Mouse (Mus musculus) limb, embryonic 12.5 days (tissue): ENCODE results near the gene Bpifa1. TPM values are rescaled to one million over a fixed set of nuclear protein-coding genes. Genes with fewer than 3 reads are reported as not detected.

Source experiments
- ATAC-seq: fragments of 200-750 bp; cut with Nextera tagmentation; 2 replicates; pipeline ENCODE4 v1.8.0; 2017; ENCODE audit warnings: low read depth, moderate TSS enrichment; ENCODE audit not compliant: insufficient number of reproducible peaks, insufficient read depth, low FRiP score, low TSS enrichment
- H3K27ac ChIP-seq: fragments of 300-500 bp; sonication (generic); 2 replicates; pipeline ENCODE4 v1.5.1; 2016; ENCODE audit warnings: mild to moderate bottlenecking, moderate library complexity
- H3K27me3 ChIP-seq: fragments of 300-500 bp; sonication (generic); 2 replicates; pipeline ENCODE4 v1.6.1; 2016; ENCODE audit warnings: mild to moderate bottlenecking, moderate library complexity
- H3K36me3 ChIP-seq: fragments of 300-500 bp; sonication (generic); 2 replicates; pipeline ENCODE4 v1.6.1; 2016; ENCODE audit warnings: mild to moderate bottlenecking, moderate library complexity
- H3K4me1 ChIP-seq: fragments of 300-500 bp; sonication (generic); replicated peaks from 2 replicates; pipeline ENCODE4 v1.6.1; 2016
- H3K4me2 ChIP-seq: fragments of 300-500 bp; sonication (generic); 2 replicates; pipeline ENCODE4 v1.6.1; 2016; ENCODE audit warnings: mild to moderate bottlenecking, moderate library complexity
- H3K4me3 ChIP-seq: fragments of 300-500 bp; sonication (generic); replicated peaks from 2 replicates; pipeline ENCODE4 v1.5.1; 2016; ENCODE audit warnings: mild to moderate bottlenecking
- H3K9ac ChIP-seq: fragments of 300-500 bp; sonication (generic); replicated peaks from 2 replicates; pipeline ENCODE4 v1.6.1; 2016; ENCODE audit warnings: mild to moderate bottlenecking, moderate library complexity
- H3K9me3 ChIP-seq: fragments of 300-500 bp; sonication (generic); 2 replicates; pipeline ENCODE4 v1.6.1; 2016; ENCODE audit warnings: mild to moderate bottlenecking, moderate library complexity
- WGBS: fragments of 180-500 bp; shearing (Covaris S2); methylation state at CpG from one replicate; pipeline ENCODE4 v1.1.7; 2016; 5-methylcytosine and 5-hydroxymethylcytosine counted together
- polyA plus RNA-seq: library from polyadenylated mRNA; unstranded; fragments of >200 nt; fragmentation: Nextera tagmentation; extraction: Ambion mirVana; gene quantifications from 2 replicates; pipeline ENCODE4 v1.2.1, GENCODE M21; 2016

Bpifa1 gene
- not detected in 2 replicates for polyA plus RNA-seq

DNA sequence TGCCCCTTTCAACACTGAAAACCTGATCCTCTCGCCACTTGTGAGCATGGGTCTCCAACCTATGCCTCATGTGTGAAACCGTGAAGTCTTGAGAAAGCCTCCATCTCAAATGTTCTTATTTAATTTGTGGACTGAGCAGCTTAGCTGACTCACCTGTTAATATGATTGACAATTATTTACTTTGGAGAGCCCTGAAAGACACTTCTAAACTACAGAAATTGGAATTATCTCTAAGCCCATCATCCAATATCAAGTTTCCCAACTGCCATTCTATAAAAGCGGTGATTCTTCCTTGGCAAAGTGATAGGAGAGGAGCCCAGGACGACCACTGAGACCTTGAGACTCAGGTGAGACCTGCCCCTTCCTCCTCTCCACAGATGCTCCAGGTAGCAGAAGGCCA is at the start of gene Bpifa1:
Gene Bpifa1 (plus strand): TSS at position 301 of the 400 bp plus-strand sequence.
- Histone ChIP-seq H3K27me3 (no peaks in the 10 kb centered on the region), H3K9ac (no peak within 1 kb of the TSS), H3K4me2 (no peak within 1 kb of the TSS), H3K4me3 (no peak within 1 kb of the TSS), H3K27ac (no peak within 1 kb of the TSS), H3K36me3 (no peaks in the 10 kb centered on the region), H3K4me1 (no peaks in the 10 kb centered on the region), H3K9me3 (no peaks in the 10 kb centered on the region)
- 78% methylated on average over 4 of the region's 4 CpGs for WGBS
- no peak for ATAC-seq

DNA sequence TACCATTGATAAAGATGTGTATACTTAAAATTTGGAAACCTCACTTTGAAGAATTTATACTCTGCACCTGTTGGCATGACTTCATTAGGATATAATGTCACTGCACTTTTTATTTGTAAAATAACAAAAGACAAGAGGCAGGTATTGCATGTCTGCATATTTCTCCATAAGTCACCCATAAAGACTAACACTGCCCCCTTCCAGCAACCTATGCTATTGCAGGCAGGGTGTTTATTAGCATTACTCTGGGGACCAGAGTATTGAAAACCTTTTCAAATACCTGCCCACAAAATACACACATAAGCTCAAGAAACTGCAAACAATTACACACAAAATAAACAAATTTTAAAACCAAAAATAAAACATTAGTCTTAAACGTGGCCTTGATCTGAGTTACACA is 44.9 kb upstream of the Bpifa1 start:
- Histone ChIP-seq H3K4me2 (no peak overlapping the region), H3K4me3 (no peak overlapping the region), H3K4me1 (no peaks in the 10 kb centered on the region), H3K9ac (no peak overlapping the region), H3K27ac (no peak overlapping the region), H3K36me3 (no peaks in the 10 kb centered on the region), H3K27me3 (no peaks in the 10 kb centered on the region), H3K9me3 (no peaks in the 10 kb centered on the region)
- WGBS = 47% methylated on average over 1 of the region's 1 CpGs
- ATAC-seq = no peak

DNA sequence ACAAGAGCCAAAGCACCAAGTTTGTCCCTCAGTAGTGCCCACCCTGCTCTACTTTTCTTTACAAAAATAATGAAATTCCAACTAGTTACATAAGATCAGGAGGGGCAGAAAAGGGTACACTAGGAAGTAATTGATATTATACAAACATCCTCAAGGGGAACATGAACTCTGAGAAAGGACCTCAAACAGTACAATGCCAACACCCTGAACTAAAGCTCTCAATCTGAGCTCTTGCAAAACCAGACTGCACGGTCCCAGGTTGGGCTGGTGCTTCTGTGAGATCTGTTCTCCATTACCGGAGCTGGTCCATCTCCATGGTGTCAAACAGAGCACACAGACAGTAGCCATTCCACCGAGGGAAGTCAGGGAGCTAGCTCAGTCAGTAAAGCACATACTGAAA is 25.3 kb upstream of the Bpifa1 start:
- Histone ChIP-seq H3K27me3 (no peaks in the 10 kb centered on the region), H3K4me3 (no peak overlapping the region), H3K36me3 (no peaks in the 10 kb centered on the region), H3K4me2 (no peak overlapping the region), H3K27ac (no peak overlapping the region), H3K9ac (no peak overlapping the region), H3K9me3 (no peaks in the 10 kb centered on the region), H3K4me1 (no peaks in the 10 kb centered on the region)
- no peak for ATAC-seq
- 85% methylated on average over 3 of the region's 3 CpGs for WGBS

DNA sequence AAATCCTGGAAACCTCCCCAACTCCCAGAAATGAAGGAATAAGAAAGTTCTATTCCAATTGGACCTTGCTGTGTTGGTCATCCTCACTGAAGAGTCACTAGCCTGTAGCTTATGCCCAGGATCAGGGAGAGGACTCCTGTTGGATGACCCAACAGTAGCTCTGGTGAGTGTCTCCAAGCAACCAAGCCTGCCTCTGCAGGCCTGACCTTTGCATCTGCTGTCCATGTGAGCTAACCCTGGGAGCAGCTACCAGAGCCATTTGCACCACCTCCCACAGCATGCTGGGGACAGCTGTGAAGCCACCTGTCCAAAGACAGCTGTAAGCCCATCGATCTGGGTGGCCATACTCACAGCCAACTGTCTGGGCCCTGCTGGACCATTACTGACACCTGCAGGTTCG is 12.6 kb upstream of the Bpifa1 start, which contains the start of gene Bpifa3:
Gene Bpifa3 (plus strand): TSS at position 217 of the 400 bp plus-strand sequence.
- ATAC-seq = no peak
- H3K4me3 ChIP-seq = no peak within 1 kb of the TSS
- no peaks in the 10 kb centered on the region for H3K36me3 ChIP-seq
- H3K9ac ChIP-seq = no peak within 1 kb of the TSS
- no peak within 1 kb of the TSS for H3K27ac ChIP-seq
- 62% methylated on average over 2 of the region's 2 CpGs for WGBS
- no peak within 1 kb of the TSS for H3K4me2 ChIP-seq
- H3K4me1 ChIP-seq = no peaks in the 10 kb centered on the region
- no peaks in the 10 kb centered on the region for H3K27me3 ChIP-seq
- H3K9me3 ChIP-seq = no peaks in the 10 kb centered on the region

DNA sequence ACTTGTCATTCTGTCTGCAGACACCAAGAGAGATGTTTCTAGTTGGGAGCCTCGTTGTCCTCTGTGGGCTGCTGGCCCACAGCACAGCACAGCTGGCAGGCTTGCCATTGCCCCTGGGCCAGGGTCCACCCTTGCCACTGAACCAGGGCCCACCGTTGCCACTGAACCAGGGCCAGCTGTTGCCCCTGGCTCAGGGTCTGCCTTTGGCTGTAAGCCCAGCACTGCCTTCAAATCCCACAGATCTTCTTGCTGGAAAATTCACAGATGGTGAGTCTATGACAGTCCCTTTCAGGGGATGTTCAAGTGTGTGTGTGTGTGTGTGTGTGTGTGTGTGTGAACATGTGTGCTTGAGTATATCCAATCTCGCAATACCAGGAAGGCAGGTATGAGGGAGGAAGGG is 1.1 kb downstream of the Bpifa1 start:
- no peaks in the 10 kb centered on the region for H3K27me3 ChIP-seq
- H3K36me3 ChIP-seq = no peaks in the 10 kb centered on the region
- no peak overlapping the region for H3K27ac ChIP-seq
- ATAC-seq = no peak
- 72% methylated on average over 3 of the region's 3 CpGs for WGBS
- H3K4me3 ChIP-seq = no peak overlapping the region
- H3K9me3 ChIP-seq = no peaks in the 10 kb centered on the region
- H3K4me2 ChIP-seq = no peak overlapping the region
- no peak overlapping the region for H3K9ac ChIP-seq
- no peaks in the 10 kb centered on the region for H3K4me1 ChIP-seq

DNA sequence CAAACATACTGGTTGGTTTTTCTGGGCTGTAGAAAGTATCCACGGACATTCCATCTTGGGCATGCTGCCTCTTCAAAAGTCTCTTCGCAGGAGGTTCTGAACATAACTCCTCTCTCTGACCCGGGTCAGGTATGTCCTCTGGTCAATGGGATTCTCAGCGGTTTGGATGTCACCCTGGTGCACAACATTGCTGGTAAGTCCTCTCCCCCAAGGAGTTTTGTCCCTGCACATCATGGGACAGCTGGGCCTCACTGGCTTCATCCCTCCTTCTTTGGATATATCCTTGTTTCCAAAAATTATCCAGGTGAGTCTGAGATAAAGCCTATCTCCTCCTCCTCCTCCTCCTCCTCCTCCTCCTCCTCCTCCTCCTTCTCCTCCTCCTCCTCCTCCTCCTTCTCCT is 4.8 kb downstream of the Bpifa1 start:
- Histone ChIP-seq H3K9ac (no peak overlapping the region), H3K4me1 (no peaks in the 10 kb centered on the region), H3K27ac (no peak overlapping the region), H3K27me3 (no peaks in the 10 kb centered on the region), H3K9me3 (no peaks in the 10 kb centered on the region), H3K4me3 (no peak overlapping the region), H3K36me3 (no peaks in the 10 kb centered on the region), H3K4me2 (no peak overlapping the region)
- 82% methylated on average over 4 of the region's 4 CpGs for WGBS
- ATAC-seq = no peak

DNA sequence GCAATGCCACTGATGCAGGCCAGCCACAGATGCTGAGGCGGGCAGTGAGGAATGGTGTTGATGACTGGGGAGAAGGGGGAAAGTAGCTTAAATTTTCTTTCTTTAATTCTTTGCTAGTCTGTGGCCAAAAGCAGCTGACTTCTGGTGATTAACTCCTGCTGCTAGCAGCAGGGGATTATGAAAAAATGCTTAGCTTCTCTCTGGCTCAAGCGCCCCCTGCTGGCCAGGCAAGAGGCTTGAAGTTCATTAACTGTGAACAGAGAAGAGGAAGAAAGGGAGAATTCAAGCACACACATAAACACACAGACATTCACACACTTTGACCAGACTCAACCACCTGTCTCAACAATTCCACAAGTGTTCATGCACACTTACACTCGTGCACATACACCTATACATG is 15.8 kb downstream of the Bpifa1 start:
- WGBS = 34% methylated on average over 3 of the region's 3 CpGs
- Histone ChIP-seq H3K4me3 (no peak overlapping the region), H3K27me3 (no peaks in the 10 kb centered on the region), H3K4me2 (no peak overlapping the region), H3K4me1 (no peaks in the 10 kb centered on the region), H3K9ac (no peak overlapping the region), H3K27ac (no peak overlapping the region), H3K36me3 (no peaks in the 10 kb centered on the region), H3K9me3 (peaks cover 10% of the 10 kb centered on the region)
- ATAC-seq = no peak

DNA sequence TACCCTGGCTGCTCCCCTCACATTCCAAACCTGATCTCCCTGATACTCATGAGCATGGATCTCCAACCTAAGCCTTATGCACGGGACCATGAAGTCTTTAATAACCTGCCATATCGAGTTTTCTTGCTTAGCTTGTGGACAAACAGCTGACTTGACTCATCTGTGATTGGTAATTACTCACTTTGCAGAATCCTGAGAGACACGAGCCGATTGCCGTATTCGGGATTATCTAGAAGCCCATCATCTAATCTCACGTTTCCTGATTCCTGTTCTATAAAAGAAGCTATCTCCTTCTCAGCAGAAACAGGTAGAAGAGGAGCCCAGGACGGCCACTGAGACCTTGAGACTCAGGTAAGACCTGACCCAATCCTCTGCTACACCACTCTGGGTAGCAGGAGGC is 19.6 kb downstream of the Bpifa1 start, which contains the start of gene Bpifa5:
Gene Bpifa5 (plus strand): TSS at position 301 of the 400 bp plus-strand sequence.
- peaks cover 10% of the 10 kb centered on the region for H3K9me3 ChIP-seq
- H3K36me3 ChIP-seq = no peaks in the 10 kb centered on the region
- H3K4me1 ChIP-seq = no peaks in the 10 kb centered on the region
- no peaks in the 10 kb centered on the region for H3K27me3 ChIP-seq
- no peak for ATAC-seq
- 80% methylated on average over 8 of the region's 8 CpGs for WGBS
- H3K9ac ChIP-seq = no peak within 1 kb of the TSS
- H3K4me3 ChIP-seq = no peak within 1 kb of the TSS
- H3K4me2 ChIP-seq = no peak within 1 kb of the TSS
- no peak within 1 kb of the TSS for H3K27ac ChIP-seq

DNA sequence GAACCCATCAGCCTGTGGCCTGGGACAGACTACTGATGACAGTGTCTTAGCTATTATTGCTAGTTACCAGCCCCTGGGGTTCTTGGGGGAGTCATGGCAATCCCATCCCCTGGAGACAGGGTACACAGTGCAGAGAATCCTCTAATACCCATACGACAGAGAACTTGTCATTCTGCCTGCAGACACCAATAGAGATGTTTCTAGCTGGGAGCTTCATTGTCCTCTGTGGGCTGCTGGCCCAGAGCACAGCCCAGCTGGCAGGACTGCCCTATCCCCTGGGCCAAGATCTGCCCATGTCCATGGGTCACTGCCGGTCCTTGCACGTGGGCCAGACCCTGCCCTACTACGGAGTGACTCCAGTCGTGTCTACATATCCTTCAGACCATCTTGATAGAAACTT is 20.6 kb downstream of the Bpifa1 start:
- WGBS = 90% methylated on average over 5 of the region's 5 CpGs
- no peaks in the 10 kb centered on the region for H3K27me3 ChIP-seq
- no peak overlapping the region for H3K4me3 ChIP-seq
- no peak overlapping the region for H3K9ac ChIP-seq
- ATAC-seq = no peak
- no peaks in the 10 kb centered on the region for H3K36me3 ChIP-seq
- no peak overlapping the region for H3K27ac ChIP-seq
- no peak overlapping the region for H3K4me2 ChIP-seq
- peaks cover 10% of the 10 kb centered on the region for H3K9me3 ChIP-seq
- no peaks in the 10 kb centered on the region for H3K4me1 ChIP-seq

DNA sequence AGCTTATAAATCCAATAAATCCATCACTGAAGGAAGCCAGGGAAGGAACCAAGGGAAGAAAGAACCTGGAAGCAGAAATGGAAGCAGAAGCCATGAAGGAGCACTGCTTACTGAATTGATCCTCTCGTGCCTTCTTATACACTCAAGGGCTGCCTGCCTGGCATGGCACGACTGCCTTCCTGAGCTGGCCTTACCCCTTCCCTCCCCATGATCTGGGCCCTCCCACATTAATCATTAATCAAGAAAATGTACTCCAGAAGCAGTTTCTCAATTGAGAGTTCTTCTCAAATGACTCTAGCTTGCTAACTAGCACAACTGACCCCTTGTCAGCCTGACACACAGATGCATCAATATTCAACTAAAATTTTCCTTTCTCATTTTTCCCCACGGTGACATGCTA is 26.5 kb downstream of the Bpifa1 start:
- Histone ChIP-seq H3K9me3 (no peaks in the 10 kb centered on the region), H3K27ac (no peak overlapping the region), H3K9ac (no peak overlapping the region), H3K4me2 (no peak overlapping the region), H3K4me3 (no peak overlapping the region), H3K36me3 (no peaks in the 10 kb centered on the region), H3K27me3 (no peaks in the 10 kb centered on the region; the same call in 1 of the 2 replicates), H3K4me1 (no peaks in the 10 kb centered on the region)
- no peak for ATAC-seq
- WGBS = 69% methylated on average over 3 of the region's 3 CpGs

DNA sequence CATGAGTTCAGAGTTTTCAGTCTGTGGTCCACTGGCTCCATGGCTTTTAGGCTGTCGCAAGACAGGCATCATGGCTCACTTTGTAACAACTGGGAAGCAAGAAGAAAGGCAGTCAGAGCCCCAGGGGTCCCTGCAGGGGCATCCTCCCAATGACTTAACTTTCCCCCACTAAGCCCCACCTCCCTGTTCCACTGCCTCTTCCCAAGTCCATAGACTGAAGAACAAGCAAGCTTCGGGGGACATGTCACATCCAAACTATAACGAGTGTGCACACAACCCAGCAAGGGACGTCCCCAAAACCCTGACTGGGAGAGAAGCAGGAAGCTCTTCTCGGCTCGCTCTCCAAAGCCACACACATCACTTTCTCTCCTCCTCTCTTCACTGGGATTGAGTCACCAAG is 28.9 kb downstream of the Bpifa1 start:
- no peak for ATAC-seq
- H3K36me3 ChIP-seq = no peaks in the 10 kb centered on the region

DNA sequence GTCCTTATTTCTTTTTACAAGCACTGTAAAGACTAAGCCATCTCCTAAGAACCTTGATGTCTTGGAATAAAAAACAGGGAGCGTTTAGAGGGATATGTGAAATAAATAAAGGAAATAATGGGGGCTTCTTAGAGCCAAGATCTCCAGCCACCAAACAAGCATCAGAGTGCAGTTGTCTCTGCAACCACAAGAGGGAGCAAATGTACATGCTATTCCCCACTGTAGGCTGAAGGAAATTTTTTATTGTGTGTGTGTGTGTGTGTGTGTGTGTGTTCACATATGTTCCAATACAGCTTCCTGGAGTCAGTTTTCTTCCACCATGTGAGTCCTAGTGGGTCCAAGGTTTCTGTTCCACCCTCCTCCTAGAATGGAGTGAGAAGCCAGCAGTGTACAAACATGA is 30.6 kb downstream of the Bpifa1 start:
- Histone ChIP-seq H3K9ac (no peak overlapping the region), H3K36me3 (no peaks in the 10 kb centered on the region), H3K9me3 (no peaks in the 10 kb centered on the region), H3K27me3 (no peaks in the 10 kb centered on the region; the same call in 1 of the 2 replicates), H3K27ac (no peak overlapping the region), H3K4me3 (no peak overlapping the region), H3K4me1 (no peaks in the 10 kb centered on the region), H3K4me2 (no peak overlapping the region)
- ATAC-seq = no peak
- WGBS = 46% methylated on average over 1 of the region's 1 CpGs

More for the DNA sequence above, 28.9 kb downstream of the Bpifa1 start:
- H3K27ac ChIP-seq = no peak overlapping the region
- H3K9me3 ChIP-seq = no peaks in the 10 kb centered on the region
- no peak overlapping the region for H3K4me2 ChIP-seq
- H3K9ac ChIP-seq = no peak overlapping the region
- no peaks in the 10 kb centered on the region; the same call in 1 of the 2 replicates for H3K27me3 ChIP-seq
- 75% methylated on average over 6 of the region's 6 CpGs for WGBS
- H3K4me1 ChIP-seq = no peaks in the 10 kb centered on the region
- no peak overlapping the region for H3K4me3 ChIP-seq
